Mouse (Mus musculus) ZHBTc4 (cell line): ENCODE data around the gene Fam178b.

Experiments used
- DNase-seq: peaks from one replicate; pipeline ENCODE4 v3.0.0-alpha.2; 2011; ENCODE audit warnings: low read depth, low spot score

Fam178b gene

GRCm38 (mm10) chr1:36630053-36630739 is 52.8 kb downstream of the Fam178b start:
- DNase-seq = peak; percentile 34

- no peak for DNase-seq
Measured at GRCm38 (mm10) chr1:36628585-36628984, 54.4 kb downstream of the Fam178b start.

- DNase-seq = no peak
Measured at GRCm38 (mm10) chr1:36625442-36625841, 57.5 kb downstream of the Fam178b start.

- peak; percentile 73 for DNase-seq
Measured at GRCm38 (mm10) chr1:36615958-36616357, 67.0 kb downstream of the Fam178b start.

- DNase-seq = no peak
Measured at GRCm38 (mm10) chr1:36615188-36615587, 67.8 kb downstream of the Fam178b start.

DNA sequence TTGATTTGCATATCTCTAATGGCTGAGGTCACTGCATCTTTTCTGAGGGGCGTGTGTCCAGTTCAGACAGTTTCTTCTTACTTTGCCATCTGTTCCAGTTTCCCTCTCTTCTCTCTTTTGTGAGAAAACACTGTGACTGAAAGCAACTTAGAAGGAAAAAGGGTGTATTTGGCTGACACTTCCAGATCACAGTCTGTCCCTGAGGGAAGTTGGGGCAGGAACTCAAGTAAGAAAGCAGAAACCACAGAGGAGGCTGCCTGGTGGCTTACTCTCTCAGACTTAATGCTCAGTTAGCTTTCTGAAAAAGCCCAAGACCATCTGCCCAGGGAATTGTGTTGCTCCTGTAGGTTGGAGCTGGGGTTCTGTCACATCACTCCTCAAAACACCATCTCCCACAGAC is 68.4 kb downstream of the Fam178b start:
- no peak for DNase-seq

DNA sequence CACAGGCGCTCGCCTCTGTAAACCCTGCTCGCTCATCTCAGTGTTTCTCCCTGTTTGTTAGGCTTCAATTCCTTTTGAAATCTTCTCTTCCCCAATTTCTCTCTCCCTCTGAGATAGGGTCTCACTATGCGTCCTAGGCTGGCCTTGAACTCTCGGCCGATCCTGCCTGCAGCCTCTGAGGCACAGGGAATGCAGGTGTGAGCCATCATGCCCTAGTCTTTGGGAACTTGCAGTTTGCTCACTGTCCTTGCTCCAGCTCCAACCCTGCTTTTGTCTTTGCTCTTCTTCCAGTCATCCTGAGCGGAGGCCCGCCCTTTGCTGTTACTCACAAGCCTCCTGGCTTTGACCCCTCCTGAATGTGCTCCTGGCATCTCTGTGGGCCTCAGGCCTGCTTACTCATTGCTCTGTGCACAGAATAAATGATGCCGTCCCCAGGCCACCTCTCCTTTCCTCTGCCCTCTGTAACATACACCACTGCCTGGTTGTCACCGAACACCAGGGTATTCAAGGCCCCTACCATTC is 69.5 kb downstream of the Fam178b start:
- peak; percentile 47 for DNase-seq

- no peak for DNase-seq
Measured at GRCm38 (mm10) chr1:36612362-36612761, 70.6 kb downstream of the Fam178b start.

DNA sequence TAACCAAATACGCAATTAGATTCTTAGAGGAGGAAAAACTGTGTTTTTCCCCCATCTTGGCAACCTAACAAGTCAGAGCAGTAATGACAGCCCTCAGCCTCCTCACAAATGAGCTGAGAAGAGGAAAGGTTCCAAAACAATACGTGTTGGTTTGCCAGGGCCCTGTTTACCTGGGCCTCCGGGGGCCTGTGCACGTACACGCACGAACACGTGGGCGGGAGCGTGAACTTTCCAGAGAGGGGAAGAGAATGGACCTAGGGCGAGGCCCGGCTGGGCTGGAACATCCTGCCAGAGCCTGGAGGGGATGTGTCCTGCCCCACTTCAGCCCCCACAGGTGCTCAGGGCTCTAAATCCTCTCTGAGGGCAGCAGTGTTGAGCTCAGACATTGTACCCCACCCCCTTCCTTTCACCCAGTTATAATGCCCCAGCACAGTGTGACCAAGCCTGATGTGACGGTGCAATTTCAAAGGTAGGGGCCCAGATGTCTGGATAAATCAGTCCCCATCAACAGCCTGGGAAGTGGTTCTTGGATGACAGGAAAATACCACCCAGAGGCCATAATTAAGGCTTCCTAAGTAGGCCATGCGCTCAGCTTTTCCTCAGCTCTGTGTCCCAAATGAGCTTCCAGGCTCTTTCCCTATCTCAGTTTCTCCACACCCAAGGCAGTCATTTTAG is 71.4 kb downstream of the Fam178b start:
- no peak for DNase-seq

GRCm38 (mm10) chr1:36608211-36608610 is 74.8 kb downstream of the Fam178b start:
- DNase-seq = peak; percentile 26

GRCm38 (mm10) chr1:36606951-36607350 is 76.0 kb downstream of the Fam178b start:
- no peak for DNase-seq

DNA sequence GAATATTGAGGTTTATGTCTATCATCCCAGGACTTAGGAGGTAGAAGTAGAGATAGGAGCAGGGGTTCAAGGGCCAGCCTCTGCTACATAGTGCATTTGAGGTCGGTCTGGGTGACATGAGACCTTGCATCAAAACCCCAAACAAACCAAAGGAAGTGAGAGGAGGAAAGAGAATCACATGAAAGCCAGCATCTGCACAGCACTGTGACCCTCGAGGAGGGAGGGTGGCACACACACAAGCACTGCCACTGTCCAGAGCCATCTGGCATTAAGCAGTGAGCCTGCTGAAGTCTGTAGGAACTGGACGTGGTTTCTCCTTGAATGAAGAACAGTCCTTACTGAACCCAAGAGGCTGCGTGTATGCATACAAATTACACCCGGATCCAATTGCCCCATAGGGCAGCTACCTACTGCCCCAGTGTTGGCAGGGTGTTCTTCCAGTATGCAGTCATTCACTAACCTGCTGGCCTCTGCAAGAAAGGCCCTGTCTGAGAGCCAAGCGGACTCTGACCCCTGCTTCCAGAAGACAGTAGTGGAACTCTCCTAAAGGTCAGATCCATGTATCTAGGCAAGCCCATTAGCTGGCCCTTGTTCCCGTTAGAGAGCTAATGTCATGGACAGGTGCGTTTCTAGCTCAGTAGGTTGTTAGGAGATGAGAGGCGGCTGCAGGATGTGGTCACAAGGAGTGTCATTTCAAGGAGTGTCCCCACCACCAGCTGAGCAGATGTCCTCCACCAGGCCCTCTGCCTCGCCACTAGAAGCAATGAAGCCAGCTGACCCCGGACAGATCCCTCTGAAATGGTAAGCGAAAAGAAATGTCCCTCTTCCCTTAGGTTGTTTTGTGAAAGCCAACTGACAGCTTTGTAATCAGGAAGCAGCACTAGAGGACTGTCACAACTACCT is 78.5 kb downstream of the Fam178b start:
- no peak for DNase-seq

- no peak for DNase-seq
Measured at GRCm38 (mm10) chr1:36603361-36603760, 79.6 kb downstream of the Fam178b start.

DNA sequence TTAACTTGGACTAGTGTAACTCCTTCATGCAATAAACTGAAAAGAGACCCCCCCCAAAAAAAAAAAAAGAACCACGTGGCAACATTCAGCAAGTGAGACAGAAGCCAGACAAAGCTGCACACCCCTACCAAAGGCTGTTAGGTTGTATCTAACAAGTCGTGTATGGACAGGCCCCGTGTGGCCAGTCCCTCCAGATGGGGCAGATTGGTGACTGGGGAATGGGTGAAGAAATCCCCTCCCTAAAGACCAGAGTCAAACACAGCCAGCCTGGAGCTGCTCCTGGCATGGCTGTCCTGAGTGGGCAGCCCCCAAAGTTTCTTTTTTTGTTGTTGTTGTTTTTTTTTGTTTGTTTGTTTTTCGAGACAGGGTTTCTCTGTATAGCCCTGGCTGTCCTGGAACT is 80.7 kb downstream of the Fam178b start:
- no peak for DNase-seq

GRCm38 (mm10) chr1:36598411-36598810 is 84.6 kb downstream of the Fam178b start:
- no peak for DNase-seq

DNA sequence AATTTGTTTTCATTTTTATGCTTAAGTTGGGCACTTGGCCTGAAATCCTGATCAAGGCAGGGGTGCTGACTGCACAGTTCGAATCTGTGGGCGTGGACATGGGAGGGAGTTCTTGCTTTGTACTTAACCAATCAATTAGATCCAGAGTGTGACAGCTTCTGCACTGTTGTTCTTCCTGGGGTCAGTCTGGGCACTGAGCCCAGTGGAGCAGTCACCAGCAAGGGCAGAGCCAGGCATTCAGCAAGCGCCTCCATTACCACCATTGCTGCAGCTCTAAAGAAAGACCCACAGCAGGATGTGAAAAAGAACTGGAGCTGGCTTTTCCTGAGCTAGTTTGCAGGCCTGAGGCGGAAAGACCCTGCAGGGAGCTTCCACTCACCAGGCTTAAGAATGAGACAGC is 86.9 kb downstream of the Fam178b start:
- DNase-seq = peak; percentile 23

- no peak for DNase-seq
Measured at GRCm38 (mm10) chr1:36595167-36595931, 87.6 kb downstream of the Fam178b start.

DNA sequence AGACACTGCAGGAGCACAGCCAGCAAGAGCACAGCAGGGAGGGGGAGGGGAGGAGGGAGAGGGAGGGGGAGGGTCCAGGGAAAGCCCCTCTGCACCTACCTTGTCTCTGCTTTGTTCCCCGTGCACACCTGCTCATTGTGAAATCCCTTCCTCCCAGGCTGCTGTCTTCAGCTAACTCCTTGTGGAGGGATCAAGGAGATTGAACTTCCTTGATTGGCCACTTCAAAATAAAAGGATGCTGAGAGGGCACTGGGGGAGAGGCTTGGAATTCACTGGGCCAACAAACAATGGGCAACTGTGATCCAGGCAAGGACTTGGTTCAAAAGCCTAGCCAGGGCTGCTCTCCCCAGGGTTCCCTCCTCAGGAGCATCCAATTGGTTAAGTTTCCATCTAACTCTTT is 89.9 kb downstream of the Fam178b start:
- DNase-seq = peak; percentile 28

GRCm38 (mm10) chr1:36591408-36591807 is 91.6 kb downstream of the Fam178b start:
- no peak for DNase-seq

DNA sequence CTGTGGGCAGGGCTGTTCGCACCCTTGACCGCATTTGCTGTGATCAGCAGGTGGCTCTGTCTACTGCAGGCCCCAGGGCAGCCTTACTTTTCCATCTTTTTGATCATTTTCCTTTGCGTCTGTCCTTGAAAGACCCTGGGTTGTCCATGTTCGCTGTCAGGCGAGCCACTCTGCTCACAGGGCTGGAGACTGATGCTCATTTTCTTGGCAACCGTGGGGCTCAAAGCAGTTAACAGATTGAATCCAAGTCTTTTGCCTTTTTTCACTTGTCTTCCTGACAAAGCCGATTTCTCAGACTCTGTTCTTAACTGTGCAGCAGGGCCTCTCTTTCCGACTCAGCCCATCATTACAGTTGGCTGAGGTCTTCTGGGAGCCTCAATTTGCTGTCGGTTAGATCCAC is 92.3 kb downstream of the Fam178b start:
- no peak for DNase-seq

- DNase-seq = no peak
Measured at GRCm38 (mm10) chr1:36589486-36589885, 93.5 kb downstream of the Fam178b start.
